Mouse (Mus musculus) large intestine, adult 2 months (tissue): ENCODE measurements at regions not wholly inside any gene's neighbourhood (a gene's known extent, or its start where the extent isn't known, plus 50 kb on each side); places are given as distances from the start of the nearest gene placed in this dataset.

ENCODE experiments used
- DNase-seq: peaks from one replicate; pipeline ENCODE4 v3.0.0-alpha.2; 2012; ENCODE audit warnings: low read depth, low spot score
- WGBS: fragments of 180-500 bp; shearing (Covaris S2); methylation state at CpG from one replicate; pipeline ENCODE4 v1.1.7; 2018; 5-methylcytosine and 5-hydroxymethylcytosine counted together

GRCm38 (mm10) chr2:51682177-51682576, 54.9 kb downstream of the Tas2r134 start:
- WGBS: 72% methylated on average over 6 of the region's 6 CpGs
- DNase-seq: no peak

- 85% methylated on average over 4 of the region's 4 CpGs for WGBS
- DNase-seq: no peak
Observed at GRCm38 (mm10) chr2:51682745-51683144, 55.4 kb downstream of the Tas2r134 start.

- 59% methylated on average over 5 of the region's 5 CpGs for WGBS
- DNase-seq: no peak
Observed at GRCm38 (mm10) chr2:51705110-51705509, 77.8 kb downstream of the Tas2r134 start.

- DNase-seq: no peak
- WGBS: 72% methylated on average over 2 of the region's 2 CpGs
Observed at GRCm38 (mm10) chr2:51708701-51709100, 81.4 kb downstream of the Tas2r134 start.

GRCm38 (mm10) chr2:51712611-51713010, 85.3 kb downstream of the Tas2r134 start:
- 96% methylated on average over 7 of the region's 7 CpGs for WGBS

GRCm38 (mm10) chr2:51730805-51731204, 103.5 kb downstream of the Tas2r134 start:
- no peak for DNase-seq
- WGBS: 59% methylated on average over 3 of the region's 3 CpGs

More at GRCm38 (mm10) chr2:51712611-51713010, 85.3 kb downstream of the Tas2r134 start:
- no peak for DNase-seq

GRCm38 (mm10) chr2:51731703-51732102, 104.4 kb downstream of the Tas2r134 start:
- DNase-seq: no peak
- 71% methylated on average over 4 of the region's 4 CpGs for WGBS

- no peak for DNase-seq
- WGBS: 60% methylated on average over 2 of the region's 2 CpGs
Observed at GRCm38 (mm10) chr2:51732355-51732754, 105.0 kb downstream of the Tas2r134 start.

- no peak for DNase-seq
- 84% methylated on average over 3 of the region's 3 CpGs for WGBS
Observed at GRCm38 (mm10) chr2:51733218-51733617, 105.9 kb downstream of the Tas2r134 start.

GRCm38 (mm10) chr2:51736452-51736851, 109.1 kb downstream of the Tas2r134 start:
- 70% methylated on average over 4 of the region's 4 CpGs for WGBS

GRCm38 (mm10) chr2:51747675-51748319, 120.5 kb downstream of the Tas2r134 start:
- DNase-seq: no peak
- 83% methylated on average over 7 of the region's 7 CpGs for WGBS

More at GRCm38 (mm10) chr2:51736452-51736851, 109.1 kb downstream of the Tas2r134 start:
- DNase-seq: no peak

GRCm38 (mm10) chr2:51749247-51749646, 121.9 kb downstream of the Tas2r134 start:
- no peak for DNase-seq
- 19% methylated on average over 3 of the region's 3 CpGs for WGBS

GRCm38 (mm10) chr2:51752941-51753564, 125.7 kb downstream of the Tas2r134 start:
- DNase-seq: no peak
- 66% methylated on average over 12 of the region's 12 CpGs for WGBS

GRCm38 (mm10) chr2:51753565-51754031, 126.3 kb downstream of the Tas2r134 start:
- 20% methylated on average over 7 of the region's 7 CpGs for WGBS
- no peak for DNase-seq

- DNase-seq: no peak
Observed at GRCm38 (mm10) chr2:51757361-51757760, 130.1 kb downstream of the Tas2r134 start.

GRCm38 (mm10) chr2:51758093-51758492, 130.8 kb downstream of the Tas2r134 start:
- DNase-seq: no peak
- WGBS: 79% methylated on average over 8 of the region's 8 CpGs

More at GRCm38 (mm10) chr2:51757361-51757760, 130.1 kb downstream of the Tas2r134 start:
- 65% methylated on average over 1 of the region's 1 CpGs for WGBS

- WGBS: 88% methylated on average over 4 of the region's 4 CpGs
- no peak for DNase-seq
Observed at GRCm38 (mm10) chr2:51762866-51763265, 135.6 kb downstream of the Tas2r134 start.

GRCm38 (mm10) chr2:51767507-51768135, 140.3 kb downstream of the Tas2r134 start:
- WGBS: 54% methylated on average over 4 of the region's 4 CpGs
- DNase-seq: no peak

GRCm38 (mm10) chr2:51768298-51769271, 141.3 kb downstream of the Tas2r134 start:
- WGBS: 72% methylated on average over 12 of the region's 12 CpGs
- no peak for DNase-seq

- no peak for DNase-seq
- 94% methylated on average over 1 of the region's 1 CpGs for WGBS
Observed at GRCm38 (mm10) chr2:51785169-51785568, 149.8 kb downstream of the Rbm43 start.
